Mouse (Mus musculus) liver, embryonic 12.5 days (tissue): ENCODE measurements at regions not wholly inside any gene's neighbourhood (a gene's known extent, or its start where the extent isn't known, plus 50 kb on each side); places are given as distances from the start of the nearest gene placed in this dataset.
"Not testable (repeated sequence)": the region's sequence is repeated elsewhere in the genome, so short reads cannot be mapped to it uniquely, and the experiment has no call there.

ENCODE experiments used
- ATAC-seq: fragments of 200-750 bp; cut with Nextera tagmentation; 2 replicates; pipeline ENCODE4 v1.8.0; 2017; ENCODE audit warnings: moderate number of reproducible peaks, mild to moderate bottlenecking, moderate library complexity
- H3K27ac ChIP-seq: fragments of 300-500 bp; sonication (generic); 2 replicates; pipeline ENCODE4 v1.5.1; 2016; ENCODE audit warnings: mild to moderate bottlenecking
- H3K27me3 ChIP-seq: fragments of 300-500 bp; sonication (generic); replicated peaks from 2 replicates; pipeline ENCODE4 v1.6.1; 2016; ENCODE audit warnings: mild to moderate bottlenecking, moderate library complexity
- H3K36me3 ChIP-seq: fragments of 300-500 bp; sonication (generic); 2 replicates; pipeline ENCODE4 v1.6.1; 2016; ENCODE audit warnings: mild to moderate bottlenecking, moderate library complexity
- H3K4me1 ChIP-seq: fragments of 300-500 bp; sonication (generic); 2 replicates; pipeline ENCODE4 v1.6.1; 2016
- H3K4me2 ChIP-seq: fragments of 300-500 bp; sonication (generic); 2 replicates; pipeline ENCODE4 v1.6.1; 2016; ENCODE audit warnings: mild to moderate bottlenecking, moderate library complexity
- H3K4me3 ChIP-seq: fragments of 300-500 bp; sonication (generic); 2 replicates; pipeline ENCODE4 v1.5.1; 2016; ENCODE audit warnings: mild to moderate bottlenecking, moderate library complexity
- H3K9ac ChIP-seq: fragments of 300-500 bp; sonication (generic); 2 replicates; pipeline ENCODE4 v1.6.1; 2016; ENCODE audit warnings: mild to moderate bottlenecking, moderate library complexity
- H3K9me3 ChIP-seq: fragments of 300-500 bp; sonication (generic); replicated peaks from 2 replicates; pipeline ENCODE4 v1.6.1; 2016; ENCODE audit warnings: mild to moderate bottlenecking, moderate library complexity
- WGBS: fragments of 180-500 bp; shearing (Covaris S2); methylation state at CpG from one replicate; pipeline ENCODE4 v1.1.7; 2016; ENCODE audit not compliant: insufficient replicate concordance; 5-methylcytosine and 5-hydroxymethylcytosine counted together

GRCm38 (mm10) chr15:44851346-44852064, 4717.3 kb downstream of the 9330182O14Rik start:
- WGBS: 50% methylated on average over 5 of the region's 5 CpGs
- ATAC-seq: no peak
- no peaks in the 10 kb centered on the region for H3K27me3 ChIP-seq
- H3K27ac ChIP-seq: no peak overlapping the region
- no peaks in the 10 kb centered on the region for H3K36me3 ChIP-seq
- H3K9ac ChIP-seq: no peak overlapping the region
- no peaks in the 10 kb centered on the region for H3K4me1 ChIP-seq
- no peak overlapping the region for H3K4me2 ChIP-seq
- no peaks in the 10 kb centered on the region for H3K9me3 ChIP-seq
- no peak overlapping the region for H3K4me3 ChIP-seq

GRCm38 (mm10) chr15:44857080-44857479, 4722.9 kb downstream of the 9330182O14Rik start:
- WGBS: 45% methylated on average over 1 of the region's 1 CpGs
- ATAC-seq: no peak

GRCm38 (mm10) chr15:44859369-44859768, 4725.2 kb downstream of the 9330182O14Rik start:
- Histone ChIP-seq H3K27me3 (no peaks in the 10 kb centered on the region), H3K4me3 (no peak overlapping the region), H3K9ac (no peak overlapping the region), H3K4me1 (no peaks in the 10 kb centered on the region), H3K27ac (no peak overlapping the region), H3K4me2 (no peak overlapping the region), H3K36me3 (no peaks in the 10 kb centered on the region), H3K9me3 (no peaks in the 10 kb centered on the region)
- WGBS: 78% methylated on average over 3 of the region's 3 CpGs
- no peak for ATAC-seq

More at GRCm38 (mm10) chr15:44857080-44857479, 4722.9 kb downstream of the 9330182O14Rik start:
- no peak overlapping the region for H3K4me3 ChIP-seq
- no peak overlapping the region for H3K27ac ChIP-seq
- H3K4me1 ChIP-seq: no peaks in the 10 kb centered on the region
- H3K4me2 ChIP-seq: no peak overlapping the region
- H3K9me3 ChIP-seq: no peaks in the 10 kb centered on the region
- no peaks in the 10 kb centered on the region for H3K27me3 ChIP-seq
- no peaks in the 10 kb centered on the region for H3K36me3 ChIP-seq
- H3K9ac ChIP-seq: no peak overlapping the region

DNA sequence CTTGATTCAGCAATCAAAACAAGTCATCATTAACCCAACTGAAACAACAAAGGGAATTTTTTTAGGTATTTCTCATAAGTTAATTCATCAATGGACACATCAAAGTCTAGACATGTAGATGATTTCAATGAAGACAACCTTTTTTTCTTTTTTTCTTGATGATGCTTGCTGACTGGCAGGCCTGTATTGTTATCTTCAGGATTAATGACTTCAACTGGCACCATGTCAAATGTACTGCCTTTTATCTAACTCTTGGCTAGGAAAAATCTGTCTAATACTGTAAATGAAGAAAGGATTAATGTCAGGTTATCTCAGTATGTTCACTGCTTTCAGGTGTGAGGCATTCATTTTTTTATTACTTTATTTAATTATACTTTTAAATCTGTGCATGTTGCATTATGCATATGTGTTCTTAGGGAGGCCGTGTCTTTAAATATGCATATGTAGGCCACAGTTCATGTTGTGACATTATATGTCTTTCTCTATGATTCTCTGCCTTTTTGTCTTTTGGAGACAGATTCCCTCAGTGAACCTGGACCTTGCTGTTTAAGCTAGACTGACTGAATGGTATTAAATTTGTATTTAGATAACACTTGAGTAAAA, 4726.1 kb downstream of the 9330182O14Rik start:
- Histone ChIP-seq H3K9me3 (no peaks in the 10 kb centered on the region), H3K4me3 (no peak overlapping the region), H3K36me3 (no peaks in the 10 kb centered on the region), H3K4me2 (no peak overlapping the region), H3K4me1 (no peaks in the 10 kb centered on the region), H3K27me3 (no peaks in the 10 kb centered on the region), H3K9ac (no peak overlapping the region), H3K27ac (no peak overlapping the region)
- no peak for ATAC-seq
- WGBS: 70% methylated on average over 1 of the region's 1 CpGs

DNA sequence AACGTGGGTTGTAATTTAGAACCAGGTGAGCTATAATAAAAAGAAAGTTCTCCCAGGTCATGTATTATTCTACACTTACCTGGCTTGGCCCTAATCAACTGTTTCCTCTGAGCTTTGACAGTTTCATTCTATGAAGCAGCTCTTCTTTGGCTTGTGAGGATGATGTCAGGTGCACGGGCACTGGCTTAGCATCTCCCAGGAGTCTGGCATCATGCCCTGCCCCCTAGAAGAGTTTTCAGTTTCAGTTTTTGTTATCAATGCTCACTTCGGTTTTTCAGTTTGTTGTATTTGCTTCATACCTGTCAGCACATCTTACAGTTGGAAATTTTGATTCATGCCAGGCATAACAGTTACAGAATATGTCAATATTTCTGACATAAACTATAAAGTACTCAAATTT, 4734.4 kb downstream of the 9330182O14Rik start:
- Histone ChIP-seq H3K9me3 (no peaks in the 10 kb centered on the region), H3K27me3 (no peaks in the 10 kb centered on the region), H3K4me2 (no peak overlapping the region), H3K4me1 (no peaks in the 10 kb centered on the region), H3K4me3 (no peak overlapping the region), H3K36me3 (no peaks in the 10 kb centered on the region), H3K9ac (no peak overlapping the region), H3K27ac (no peak overlapping the region)
- 61% methylated on average over 3 of the region's 3 CpGs for WGBS
- no peak for ATAC-seq

GRCm38 (mm10) chr15:44869023-44869422, 4734.9 kb downstream of the 9330182O14Rik start:
- no peak overlapping the region for H3K4me2 ChIP-seq
- no peaks in the 10 kb centered on the region for H3K36me3 ChIP-seq
- ATAC-seq: no peak
- H3K27ac ChIP-seq: no peak overlapping the region
- H3K27me3 ChIP-seq: no peaks in the 10 kb centered on the region
- 71% methylated on average over 4 of the region's 4 CpGs for WGBS
- H3K9me3 ChIP-seq: no peaks in the 10 kb centered on the region
- no peak overlapping the region for H3K9ac ChIP-seq
- no peaks in the 10 kb centered on the region for H3K4me1 ChIP-seq
- no peak overlapping the region for H3K4me3 ChIP-seq

DNA sequence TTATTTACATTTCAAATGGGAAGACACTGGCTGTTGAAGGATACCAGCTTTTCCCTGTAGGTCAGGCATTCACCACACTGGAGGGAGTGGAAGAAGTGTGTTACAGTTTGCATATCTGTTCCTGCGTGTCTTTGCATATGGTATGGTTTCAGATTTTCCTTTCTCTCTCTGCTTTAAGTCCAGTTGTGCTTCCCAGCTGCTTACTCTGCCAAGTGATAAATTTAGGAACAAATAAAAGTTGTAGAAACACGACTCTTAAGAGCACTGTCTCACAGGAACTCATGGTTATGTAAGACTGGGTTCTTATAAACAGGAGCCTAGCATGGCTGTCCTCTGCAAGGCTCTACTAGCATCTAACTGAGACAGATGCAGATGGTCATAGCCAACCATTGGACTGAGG, 4735.5 kb downstream of the 9330182O14Rik start:
- Histone ChIP-seq H3K9me3 (no peaks in the 10 kb centered on the region), H3K4me1 (no peaks in the 10 kb centered on the region), H3K36me3 (no peaks in the 10 kb centered on the region), H3K27ac (no peak overlapping the region), H3K27me3 (no peaks in the 10 kb centered on the region), H3K4me2 (no peak overlapping the region), H3K9ac (no peak overlapping the region), H3K4me3 (no peak overlapping the region)
- no peak for ATAC-seq
- 57% methylated on average over 2 of the region's 2 CpGs for WGBS

GRCm38 (mm10) chr15:44870934-44871333, 4736.8 kb downstream of the 9330182O14Rik start:
- 67% methylated on average over 2 of the region's 3 CpGs for WGBS
- not testable (repeated sequence) for H3K27ac ChIP-seq, H3K36me3 ChIP-seq, H3K4me2 ChIP-seq, H3K4me3 ChIP-seq, H3K9me3 ChIP-seq, ATAC-seq, H3K4me1 ChIP-seq, H3K27me3 ChIP-seq, H3K9ac ChIP-seq

GRCm38 (mm10) chr15:44882219-44882618, 4748.1 kb downstream of the 9330182O14Rik start:
- 18% methylated on average over 4 of the region's 4 CpGs for WGBS
- ATAC-seq: no peak
- Histone ChIP-seq H3K27me3 (no peaks in the 10 kb centered on the region), H3K4me3 (no peak overlapping the region), H3K36me3 (no peaks in the 10 kb centered on the region), H3K4me2 (no peak overlapping the region), H3K4me1 (no peaks in the 10 kb centered on the region), H3K9ac (no peak overlapping the region), H3K27ac (no peak overlapping the region), H3K9me3 (no peaks in the 10 kb centered on the region)

GRCm38 (mm10) chr15:44891544-44891943, 4757.4 kb downstream of the 9330182O14Rik start:
- H3K9ac ChIP-seq: no peak overlapping the region
- H3K4me2 ChIP-seq: no peak overlapping the region
- H3K9me3 ChIP-seq: no peaks in the 10 kb centered on the region
- no peaks in the 10 kb centered on the region for H3K27me3 ChIP-seq
- 53% methylated on average over 1 of the region's 1 CpGs for WGBS
- H3K27ac ChIP-seq: no peak overlapping the region
- no peak overlapping the region for H3K4me3 ChIP-seq
- no peaks in the 10 kb centered on the region for H3K36me3 ChIP-seq
- no peak for ATAC-seq
- H3K4me1 ChIP-seq: no peaks in the 10 kb centered on the region

- no peak for ATAC-seq
- H3K4me3 ChIP-seq: no peak overlapping the region
- H3K4me1 ChIP-seq: no peaks in the 10 kb centered on the region
- no peaks in the 10 kb centered on the region for H3K27me3 ChIP-seq
- no peak overlapping the region for H3K9ac ChIP-seq
- H3K27ac ChIP-seq: no peak overlapping the region
- no peak overlapping the region for H3K4me2 ChIP-seq
- H3K36me3 ChIP-seq: no peaks in the 10 kb centered on the region
- H3K9me3 ChIP-seq: no peaks in the 10 kb centered on the region
- WGBS: 7% methylated on average over 1 of the region's 1 CpGs
Measured at GRCm38 (mm10) chr15:44896220-44896619, 4762.1 kb downstream of the 9330182O14Rik start.

DNA sequence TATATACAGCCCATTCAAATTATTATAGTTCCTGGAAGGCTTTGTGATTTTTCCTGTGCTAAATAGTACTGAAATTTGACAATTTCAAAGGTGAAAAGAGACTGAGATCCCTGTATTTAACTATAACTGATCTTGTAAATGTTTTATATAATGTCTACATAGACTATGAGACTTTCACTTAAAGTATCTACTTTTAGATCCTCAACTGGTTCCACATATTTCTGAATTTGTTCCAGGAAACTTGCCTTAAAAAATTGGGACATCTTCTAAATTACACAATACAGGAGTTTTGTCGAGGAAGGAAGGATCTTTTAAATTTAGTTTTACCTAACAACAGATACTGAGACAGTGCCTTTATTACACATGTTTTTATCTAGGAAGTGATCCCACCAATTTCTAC, 4763.4 kb downstream of the 9330182O14Rik start:
- WGBS: 33% methylated on average over 1 of the region's 1 CpGs
- ATAC-seq: no peak
- no peaks in the 10 kb centered on the region for H3K9me3 ChIP-seq

More for the DNA sequence above, 4763.4 kb downstream of the 9330182O14Rik start:
- Histone ChIP-seq H3K9ac (no peak overlapping the region), H3K4me2 (no peak overlapping the region), H3K4me1 (no peaks in the 10 kb centered on the region), H3K36me3 (no peaks in the 10 kb centered on the region), H3K27ac (no peak overlapping the region), H3K4me3 (no peak overlapping the region), H3K27me3 (no peaks in the 10 kb centered on the region)
